Mouse (Mus musculus) heart, embryonic 16.5 days (tissue): ENCODE data around the gene Epop. TPM values are rescaled to one million over a fixed set of nuclear protein-coding genes. Genes with fewer than 3 reads are reported as not detected.

ENCODE experiments used
- ATAC-seq: fragments of 200-750 bp; cut with Nextera tagmentation; replicated peaks from 2 replicates; pipeline ENCODE4 v1.8.0; 2017; ENCODE audit warnings: moderate number of reproducible peaks; ENCODE audit not compliant: insufficient read depth, low FRiP score; ENCODE audit errors: extremely low read depth
- H3K27ac ChIP-seq: fragments of 300-500 bp; sonication (generic); 2 replicates; pipeline ENCODE4 v1.5.1; 2014; ENCODE audit warnings: mild to moderate bottlenecking, low read length, control low read depth, moderate library complexity
- H3K27me3 ChIP-seq: fragments of 300-500 bp; sonication (generic); 2 replicates; pipeline ENCODE4 v1.6.1; 2014; ENCODE audit warnings: low read length, mixed read lengths; ENCODE audit not compliant: control insufficient read depth, insufficient read depth
- H3K36me3 ChIP-seq: fragments of 300-500 bp; sonication (generic); 2 replicates; pipeline ENCODE4 v1.6.1; 2014; ENCODE audit not compliant: control insufficient read depth, insufficient read depth
- H3K4me1 ChIP-seq: fragments of 300-500 bp; sonication (generic); 2 replicates; pipeline ENCODE4 v1.6.1; 2014; ENCODE audit warnings: low read length, mixed read lengths; ENCODE audit not compliant: control insufficient read depth, insufficient read depth
- H3K4me2 ChIP-seq: fragments of 300-500 bp; sonication (generic); 2 replicates; pipeline ENCODE4 v1.6.1; 2014; ENCODE audit warnings: low read depth, mild to moderate bottlenecking, control low read depth, low read length
- H3K4me3 ChIP-seq: fragments of 300-500 bp; sonication (generic); 2 replicates; pipeline ENCODE4 v1.5.1; 2014; ENCODE audit warnings: mild to moderate bottlenecking, control low read depth, low read length
- H3K9ac ChIP-seq: fragments of 300-500 bp; sonication (generic); 2 replicates; pipeline ENCODE4 v1.6.1; 2014; ENCODE audit warnings: low read length, control low read depth
- H3K9me3 ChIP-seq: fragments of 300-500 bp; sonication (generic); replicated peaks from 2 replicates; pipeline ENCODE4 v1.6.1; 2016; ENCODE audit warnings: low read length; ENCODE audit not compliant: control insufficient read depth
- WGBS: fragments of 180-500 bp; shearing (Covaris S2); extraction: QIAGEN DNeasy Blood & Tissue Kit; methylation state at CpG from one replicate; pipeline ENCODE4 v1.1.7; 2014; 5-methylcytosine and 5-hydroxymethylcytosine counted together
- polyA plus RNA-seq: library from polyadenylated mRNA; unstranded; fragments of >200 nt; fragmentation: Nextera tagmentation; extraction: Ambion mirVana; gene quantifications from 2 replicates; pipeline ENCODE4 v1.2.1, GENCODE M21; 2015

The Epop gene
- polyA plus RNA-seq, 1 experiment from 2014 or later: 0.70 TPM

DNA sequence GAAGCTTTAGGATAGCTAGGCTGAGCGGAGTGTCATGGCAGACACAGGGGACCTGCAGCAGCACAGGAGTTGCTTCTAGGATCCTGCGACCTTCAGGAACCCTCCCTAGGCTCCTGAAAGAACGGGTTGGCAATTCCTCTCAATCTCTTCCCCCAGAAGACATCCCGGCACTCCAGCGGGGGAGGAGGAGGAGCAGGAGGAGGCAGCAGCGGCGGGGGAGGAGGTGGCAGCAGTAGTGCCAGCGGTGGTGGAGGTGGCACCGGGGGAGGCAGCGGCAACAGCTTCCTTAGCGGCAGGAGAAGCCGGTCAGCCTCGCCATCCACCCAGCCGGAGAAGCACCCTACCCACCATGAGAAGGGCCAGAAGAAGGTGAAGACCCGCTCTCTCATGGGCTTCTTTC lies 39.8 kb upstream of the Epop start:
- Histone ChIP-seq H3K4me1 (peaks cover 36% of the 10 kb centered on the region), H3K4me2 (peak overlapping the region; percentile 34), H3K27me3 (no peaks in the 10 kb centered on the region), H3K36me3 (peaks cover 54% of the 10 kb centered on the region), H3K4me3 (peak overlapping the region; percentile 2; the same call in 1 of the 2 replicates), H3K27ac (peak overlapping the region; percentile 84), H3K9ac (peak overlapping the region; percentile 61), H3K9me3 (no peaks in the 10 kb centered on the region)
- no peak for ATAC-seq
- 33% methylated on average over 15 of the region's 15 CpGs for WGBS

DNA sequence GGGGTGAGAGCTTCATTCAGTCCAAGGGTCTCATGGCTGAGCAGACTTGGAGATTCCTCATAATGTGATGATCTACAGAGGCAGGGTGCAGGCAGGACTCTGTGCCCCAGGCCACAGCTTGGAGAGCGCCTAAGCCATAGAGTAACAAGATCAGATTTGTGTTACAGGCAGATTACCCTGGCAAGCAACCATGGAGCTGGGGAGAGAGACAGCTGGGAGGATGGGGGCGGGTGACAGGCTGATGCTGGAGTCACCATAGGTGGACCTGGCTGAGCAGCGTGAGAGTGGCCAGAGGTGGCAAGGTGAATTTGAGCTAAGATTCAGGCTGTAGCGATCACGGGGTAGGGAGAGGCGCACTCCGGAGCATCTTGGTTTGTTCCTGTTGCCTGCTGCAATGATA lies 38.7 kb upstream of the Epop start:
- WGBS: 85% methylated on average over 7 of the region's 7 CpGs
- no peak overlapping the region for H3K9ac ChIP-seq

DNA sequence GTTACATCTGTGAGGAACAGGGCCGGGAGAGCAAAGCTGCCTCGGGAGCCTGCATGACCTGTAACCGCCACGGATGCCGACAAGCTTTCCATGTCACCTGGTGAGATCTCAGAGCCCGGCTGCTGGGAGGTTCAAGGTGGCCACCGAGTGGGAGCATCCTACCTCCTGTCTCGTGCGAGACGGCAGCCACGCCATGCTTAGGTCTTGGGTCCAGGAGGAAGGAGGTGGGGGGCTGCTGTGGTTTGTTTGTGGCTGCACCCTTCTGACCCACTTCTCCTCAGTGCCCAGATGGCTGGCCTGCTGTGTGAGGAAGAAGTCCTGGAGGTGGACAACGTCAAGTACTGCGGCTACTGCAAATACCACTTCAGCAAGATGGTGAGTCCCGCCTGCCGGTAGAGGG lies 37.3 kb upstream of the Epop start:
- Histone ChIP-seq H3K4me3 (no peak overlapping the region), H3K9me3 (no peaks in the 10 kb centered on the region), H3K27ac (no peak overlapping the region), H3K27me3 (no peaks in the 10 kb centered on the region), H3K9ac (no peak overlapping the region), H3K36me3 (peaks cover 30% of the 10 kb centered on the region), H3K4me1 (peaks cover 44% of the 10 kb centered on the region), H3K4me2 (no peak overlapping the region)
- no peak for ATAC-seq
- 84% methylated on average over 15 of the region's 15 CpGs for WGBS

More for the DNA sequence above, 38.7 kb upstream of the Epop start:
- Histone ChIP-seq H3K4me3 (no peak overlapping the region), H3K4me2 (no peak overlapping the region), H3K9me3 (no peaks in the 10 kb centered on the region), H3K36me3 (peaks cover 44% of the 10 kb centered on the region), H3K4me1 (peaks cover 36% of the 10 kb centered on the region), H3K27ac (no peak overlapping the region), H3K27me3 (no peaks in the 10 kb centered on the region)
- ATAC-seq: no peak

DNA sequence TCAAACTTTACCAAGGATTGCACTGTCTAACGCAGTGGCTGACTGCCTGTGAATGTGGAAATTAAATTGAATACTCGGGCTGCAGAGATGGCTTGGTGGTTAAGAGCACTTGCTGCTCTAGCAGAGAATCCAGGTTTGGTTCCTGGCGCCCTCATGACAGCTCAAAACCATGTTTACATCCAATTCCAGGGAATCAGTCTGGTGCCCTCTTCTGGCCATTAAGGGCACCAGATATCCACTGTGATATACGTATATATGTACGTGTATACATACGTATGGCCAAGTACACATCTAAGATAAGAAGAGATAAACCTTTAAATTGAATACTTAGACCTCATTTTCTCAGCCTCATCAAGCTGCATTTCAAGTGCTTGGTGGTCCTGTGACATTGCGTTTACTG lies 36.7 kb upstream of the Epop start:
- 89% methylated on average over 7 of the region's 7 CpGs for WGBS
- Histone ChIP-seq H3K4me2 (no peak overlapping the region), H3K9ac (no peak overlapping the region), H3K27ac (no peak overlapping the region), H3K36me3 (peaks cover 24% of the 10 kb centered on the region), H3K9me3 (no peaks in the 10 kb centered on the region), H3K27me3 (no peaks in the 10 kb centered on the region), H3K4me3 (no peak overlapping the region), H3K4me1 (peaks cover 49% of the 10 kb centered on the region)
- no peak for ATAC-seq

DNA sequence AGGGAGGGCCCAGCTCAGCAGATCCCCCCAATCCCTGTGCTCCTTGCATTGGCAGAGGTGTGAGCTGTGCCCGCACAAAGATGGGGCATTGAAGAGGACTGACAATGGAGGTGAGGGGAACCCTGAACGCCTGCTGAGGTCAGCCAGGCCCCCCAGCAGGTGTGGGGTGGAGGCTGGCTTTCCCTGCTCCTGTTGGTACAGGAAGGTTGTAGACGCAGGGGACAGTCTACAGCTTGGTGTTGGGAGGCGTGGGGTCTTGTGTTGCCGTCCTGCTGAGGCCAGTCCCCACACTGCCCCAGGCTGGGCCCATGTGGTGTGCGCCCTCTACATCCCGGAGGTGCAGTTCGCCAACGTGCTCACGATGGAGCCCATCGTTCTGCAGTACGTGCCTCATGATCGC lies 35.9 kb upstream of the Epop start:
- Histone ChIP-seq H3K4me2 (no peak overlapping the region; the same call in 1 of the 2 replicates), H3K4me3 (no peak overlapping the region), H3K4me1 (peaks cover 50% of the 10 kb centered on the region), H3K9ac (no peak overlapping the region), H3K36me3 (peaks cover 17% of the 10 kb centered on the region), H3K27me3 (no peaks in the 10 kb centered on the region), H3K9me3 (no peaks in the 10 kb centered on the region), H3K27ac (no peak overlapping the region)
- 92% methylated on average over 13 of the region's 13 CpGs for WGBS
- ATAC-seq: no peak

DNA sequence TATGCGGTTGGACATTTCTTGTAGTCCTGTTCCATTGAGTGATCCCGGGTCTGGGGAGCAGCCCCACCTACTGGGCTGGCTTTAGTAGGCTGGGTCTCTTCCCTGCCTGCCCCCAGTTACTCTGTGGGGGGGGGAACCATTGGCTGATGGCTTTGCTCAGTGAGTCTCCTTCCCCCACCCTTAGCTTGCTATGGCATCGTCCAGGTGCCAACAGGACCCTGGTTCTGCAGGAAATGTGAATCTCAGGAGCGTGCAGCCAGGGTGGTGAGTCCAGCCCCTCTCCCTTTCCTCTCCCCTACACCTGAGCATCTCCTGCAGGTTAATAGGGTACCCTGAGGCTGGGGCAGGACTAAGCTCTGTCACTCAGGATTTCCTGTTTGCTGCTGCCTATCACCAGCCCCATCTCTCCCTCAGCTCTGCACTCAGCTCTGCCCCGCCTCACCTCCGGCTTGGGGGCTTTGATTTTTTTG lies 35.3 kb upstream of the Epop start:
- Histone ChIP-seq H3K36me3 (peaks cover 15% of the 10 kb centered on the region), H3K4me1 (peaks cover 45% of the 10 kb centered on the region), H3K9me3 (no peaks in the 10 kb centered on the region), H3K27me3 (no peaks in the 10 kb centered on the region), H3K27ac (peak overlapping the region; percentile 94), H3K9ac (peak overlapping the region; percentile 86), H3K4me3 (peak overlapping the region; percentile 89), H3K4me2 (peak overlapping the region; percentile 80)
- WGBS: 33% methylated on average over 6 of the region's 6 CpGs
- ATAC-seq: no peak

DNA sequence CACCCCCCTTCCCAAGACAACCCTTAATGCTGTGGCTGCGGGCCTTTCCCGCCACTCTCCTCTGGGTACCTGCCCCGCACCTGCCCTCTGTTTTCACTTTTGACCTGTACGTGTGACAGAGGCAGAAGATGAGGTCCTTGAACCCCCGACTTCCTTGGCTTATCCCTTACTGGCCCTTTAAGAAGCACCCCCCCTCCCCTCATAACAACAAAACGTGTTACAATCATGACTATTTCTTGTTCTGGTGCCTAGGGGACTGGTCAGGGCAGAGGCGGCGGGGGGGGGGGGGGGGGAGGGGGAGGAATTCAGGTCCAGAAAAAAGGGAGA lies 34.8 kb upstream of the Epop start:
- no peaks in the 10 kb centered on the region for H3K27me3 ChIP-seq
- 0% methylated on average over 7 of the region's 8 CpGs for WGBS
- H3K36me3 ChIP-seq: peaks cover 15% of the 10 kb centered on the region
- no peaks in the 10 kb centered on the region for H3K9me3 ChIP-seq
- no peak for ATAC-seq
- H3K4me3 ChIP-seq: peak overlapping the region; percentile 89
- H3K4me1 ChIP-seq: peaks cover 43% of the 10 kb centered on the region
- H3K4me2 ChIP-seq: peak overlapping the region; percentile 80
- peak overlapping the region; percentile 94 for H3K27ac ChIP-seq
- peak overlapping the region; percentile 86 for H3K9ac ChIP-seq

DNA sequence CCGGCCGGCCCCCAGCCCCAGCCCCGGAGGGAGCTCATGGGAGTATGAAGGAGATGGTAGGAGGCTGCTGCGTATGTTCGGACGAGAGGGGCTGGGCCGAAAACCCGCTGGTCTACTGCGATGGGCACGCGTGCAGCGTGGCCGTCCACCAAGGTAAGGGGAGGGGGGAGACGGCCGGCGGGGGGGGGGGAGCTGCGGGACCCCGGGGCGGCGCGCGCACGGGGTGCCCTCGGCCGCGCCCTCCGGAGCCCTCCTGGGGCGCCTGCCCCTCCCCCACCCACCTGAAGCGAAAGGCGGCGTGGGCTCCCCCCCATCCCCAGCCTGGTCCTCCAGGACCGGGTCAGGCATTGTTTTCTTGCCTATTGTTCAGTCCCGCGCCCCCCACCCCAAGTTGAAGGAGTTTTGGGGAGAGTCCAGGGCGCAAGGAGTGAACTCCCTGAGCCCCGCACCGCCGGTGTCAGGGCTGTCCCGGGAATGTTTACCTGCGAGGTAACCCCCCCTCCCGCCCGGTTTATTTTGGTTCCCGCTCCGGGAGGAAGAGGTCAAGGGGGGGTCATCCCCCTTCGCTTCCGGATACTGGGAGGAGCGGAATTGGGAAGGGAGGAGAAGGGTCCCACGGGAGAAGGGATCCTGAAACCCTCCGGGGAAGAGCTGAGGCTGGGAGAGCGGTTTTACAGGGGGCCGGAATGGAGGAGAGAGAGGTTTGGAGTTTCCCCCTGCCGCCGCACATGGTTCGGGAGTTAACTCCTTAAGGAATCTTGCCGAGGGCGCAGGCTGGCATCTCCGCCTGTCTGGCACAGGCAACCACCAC lies 34.2 kb upstream of the Epop start:
- Histone ChIP-seq H3K4me3 (peak overlapping the region; percentile 89), H3K4me1 (peaks cover 43% of the 10 kb centered on the region), H3K27ac (peak overlapping the region; percentile 94), H3K4me2 (peak overlapping the region; percentile 80), H3K9me3 (no peaks in the 10 kb centered on the region), H3K27me3 (no peaks in the 10 kb centered on the region), H3K9ac (peak overlapping the region; percentile 86), H3K36me3 (peaks cover 15% of the 10 kb centered on the region)
- 1% methylated on average over 48 of the region's 57 CpGs for WGBS
- peak; percentile 5; the same call in 1 of the 2 replicates for ATAC-seq

DNA sequence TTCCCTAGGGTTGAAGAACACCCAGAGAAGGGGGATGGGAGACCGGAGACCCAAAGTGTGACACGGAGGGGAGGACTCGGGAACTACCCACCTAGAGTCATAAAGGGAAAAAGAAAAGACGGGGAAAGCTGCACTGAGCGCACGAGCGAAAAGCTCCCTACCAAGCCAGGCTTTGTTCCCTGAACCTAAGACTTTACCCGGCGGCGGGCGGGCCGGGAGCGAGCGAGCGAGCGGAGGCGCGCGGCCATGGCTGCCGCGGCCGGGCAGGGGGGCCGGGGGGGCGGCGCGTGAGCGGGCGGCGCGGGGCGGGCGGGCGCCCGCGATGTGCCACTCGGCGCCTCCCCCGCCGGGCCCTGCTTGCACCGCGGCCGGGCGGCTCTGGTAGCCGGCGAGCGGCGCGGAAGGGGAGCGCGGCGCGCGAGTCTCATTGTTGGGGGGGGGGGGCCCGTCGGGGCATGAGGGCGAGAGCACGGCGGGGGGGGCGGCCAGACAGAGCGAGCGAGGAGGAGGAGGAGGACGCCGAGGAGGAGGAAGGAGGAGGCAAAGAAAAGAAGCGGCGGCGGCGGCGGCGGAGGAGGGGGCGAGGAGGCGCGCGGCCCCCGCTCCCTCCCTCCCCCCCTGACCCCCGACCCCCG lies 33.5 kb upstream of the Epop start, which contains the start of gene Mllt6:
TSS of gene Mllt6 (plus strand) at position 522 of the 635 bp plus-strand sequence.
- Histone ChIP-seq H3K27me3 (no peaks in the 10 kb centered on the region), H3K9me3 (no peaks in the 10 kb centered on the region), H3K36me3 (peaks cover 15% of the 10 kb centered on the region), H3K9ac (peak within 1 kb of the TSS; percentile 86), H3K4me1 (peaks cover 41% of the 10 kb centered on the region), H3K4me3 (peak within 1 kb of the TSS; percentile 89), H3K27ac (peak within 1 kb of the TSS; percentile 94), H3K4me2 (peak within 1 kb of the TSS; percentile 80)
- WGBS: under 1% methylated on average over 45 of the region's 76 CpGs
- ATAC-seq: peak; percentile 63
